Mouse (Mus musculus) embryonic fibroblast, embryonic 13.5 days (primary cell): ENCODE measurements around the gene Gucy1b1.

Source experiments
- CTCF ChIP-seq: IDR thresholded peaks from 2 replicates; pipeline ENCODE4 v1.5.1; 2011; ENCODE audit warnings: mild to moderate bottlenecking, control low read depth, low read length, moderate library complexity, borderline replicate concordance; ENCODE audit not compliant: insufficient read depth
- POLR2A ChIP-seq: IDR thresholded peaks from 2 replicates; pipeline ENCODE4 v1.6.1; 2011; ENCODE audit warnings: low read depth, mild to moderate bottlenecking, control low read depth, low read length, moderate library complexity

- TF ChIP-seq CTCF: no peak
- TF ChIP-seq POLR2A: no peak
These were observed 29.7 kb upstream of the Gucy1b1 start for GRCm38 (mm10) chr3:82104229-82104628.
